Mouse (Mus musculus) neural tube, embryonic 13.5 days (tissue): ENCODE data around the gene Kmt2c. TPM values are rescaled to one million over a fixed set of nuclear protein-coding genes. Genes with fewer than 3 reads are reported as not detected.

ENCODE experiments used
- ATAC-seq: fragments of 200-750 bp; cut with Nextera tagmentation; 2 replicates; pipeline ENCODE4 v1.8.0; 2017; ENCODE audit warnings: low read depth, mild to moderate bottlenecking, moderate TSS enrichment, moderate library complexity
- H3K27ac ChIP-seq: fragments of 300-500 bp; sonication (generic); replicated peaks from 2 replicates; pipeline ENCODE4 v1.5.1; 2015; ENCODE audit warnings: moderate library complexity, mild to moderate bottlenecking, inconsistent platforms
- H3K27me3 ChIP-seq: fragments of 300-500 bp; sonication (generic); 2 replicates; pipeline ENCODE4 v1.6.1; 2015; ENCODE audit warnings: mild to moderate bottlenecking, inconsistent platforms
- H3K36me3 ChIP-seq: fragments of 300-500 bp; sonication (generic); 2 replicates; pipeline ENCODE4 v1.6.1; 2015; ENCODE audit warnings: mild to moderate bottlenecking, inconsistent platforms
- H3K4me1 ChIP-seq: fragments of 300-500 bp; sonication (generic); replicated peaks from 2 replicates; pipeline ENCODE4 v1.6.1; 2015; ENCODE audit warnings: inconsistent platforms
- H3K4me2 ChIP-seq: fragments of 300-500 bp; sonication (generic); 2 replicates; pipeline ENCODE4 v1.6.1; 2015; ENCODE audit warnings: inconsistent platforms, mild to moderate bottlenecking, moderate library complexity
- H3K4me3 ChIP-seq: fragments of 300-500 bp; sonication (generic); 2 replicates; pipeline ENCODE4 v1.5.1; 2015; ENCODE audit warnings: mild to moderate bottlenecking, inconsistent platforms
- H3K9ac ChIP-seq: fragments of 300-500 bp; sonication (generic); 2 replicates; pipeline ENCODE4 v1.6.1; 2015; ENCODE audit warnings: moderate library complexity, mild to moderate bottlenecking, inconsistent platforms
- H3K9me3 ChIP-seq: fragments of 300-500 bp; sonication (generic); 2 replicates; pipeline ENCODE4 v1.6.1; 2016; ENCODE audit warnings: inconsistent platforms
- WGBS: fragments of 180-500 bp; shearing (Covaris S2); methylation state at CpG from one replicate; pipeline ENCODE4 v1.1.7; 2015; 5-methylcytosine and 5-hydroxymethylcytosine counted together
- polyA plus RNA-seq: library from polyadenylated mRNA; unstranded; fragments of >200 nt; fragmentation: Nextera tagmentation; extraction: Ambion mirVana; gene quantifications from 2 replicates; pipeline ENCODE4 v1.2.1, GENCODE M21; 2015

The Kmt2c gene
- polyA plus RNA-seq, 1 experiment from 2014 or later: 16.8 TPM

- 96% methylated on average over 1 of the region's 1 CpGs for WGBS
- ATAC-seq: no peak
- H3K4me2 ChIP-seq: no peak overlapping the region
Measured at GRCm38 (mm10) chr5:25437508-25437907, 61.1 kb downstream of the Kmt2c start.

GRCm38 (mm10) chr5:25436081-25436480 is 62.5 kb downstream of the Kmt2c start:
- WGBS: 33% methylated on average over 3 of the region's 3 CpGs
- peak; percentile 40 for ATAC-seq

More at GRCm38 (mm10) chr5:25437508-25437907, 61.1 kb downstream of the Kmt2c start:
- Histone ChIP-seq H3K9ac (no peak overlapping the region), H3K4me3 (no peak overlapping the region), H3K4me1 (no peaks in the 10 kb centered on the region), H3K27me3 (no peaks in the 10 kb centered on the region), H3K36me3 (no peaks in the 10 kb centered on the region), H3K9me3 (no peaks in the 10 kb centered on the region), H3K27ac (no peak overlapping the region)

GRCm38 (mm10) chr5:25422576-25422975 is 76.0 kb downstream of the Kmt2c start:
- Histone ChIP-seq H3K36me3 (no peaks in the 10 kb centered on the region), H3K27ac (no peak overlapping the region), H3K9ac (no peak overlapping the region), H3K4me1 (no peaks in the 10 kb centered on the region), H3K4me2 (no peak overlapping the region), H3K9me3 (no peaks in the 10 kb centered on the region), H3K4me3 (no peak overlapping the region), H3K27me3 (no peaks in the 10 kb centered on the region)
- 76% methylated on average over 1 of the region's 1 CpGs for whole genome bisulfite sequencing
- ATAC-seq: no peak

More at GRCm38 (mm10) chr5:25436081-25436480, 62.5 kb downstream of the Kmt2c start:
- Histone ChIP-seq H3K27me3 (no peaks in the 10 kb centered on the region), H3K36me3 (no peaks in the 10 kb centered on the region), H3K9ac (no peak overlapping the region), H3K27ac (no peak overlapping the region), H3K9me3 (no peaks in the 10 kb centered on the region), H3K4me1 (no peaks in the 10 kb centered on the region), H3K4me2 (no peak overlapping the region), H3K4me3 (no peak overlapping the region)

- Histone ChIP-seq H3K4me3 (no peak overlapping the region), H3K4me2 (no peak overlapping the region), H3K27ac (no peak overlapping the region), H3K9ac (no peak overlapping the region), H3K9me3 (no peaks in the 10 kb centered on the region), H3K4me1 (no peaks in the 10 kb centered on the region), H3K27me3 (no peaks in the 10 kb centered on the region), H3K36me3 (no peaks in the 10 kb centered on the region)
- 31% methylated on average over 3 of the region's 3 CpGs for WGBS
- 0 out of 2 replicates have a peak, but pooled peaks have one; percentile 46 for ATAC-seq
Measured at GRCm38 (mm10) chr5:25420601-25421000, 78.0 kb downstream of the Kmt2c start.

- Histone ChIP-seq H3K4me3 (no peak overlapping the region), H3K36me3 (peaks cover 9% of the 10 kb centered on the region), H3K27me3 (no peaks in the 10 kb centered on the region), H3K4me1 (no peaks in the 10 kb centered on the region), H3K4me2 (no peak overlapping the region), H3K9ac (no peak overlapping the region), H3K27ac (no peak overlapping the region), H3K9me3 (no peaks in the 10 kb centered on the region)
- no peak for ATAC-seq
Measured at GRCm38 (mm10) chr5:25415382-25415781, 83.2 kb downstream of the Kmt2c start.

GRCm38 (mm10) chr5:25396727-25397126 is 101.9 kb downstream of the Kmt2c start:
- H3K27ac ChIP-seq: no peak overlapping the region
- no peaks in the 10 kb centered on the region for H3K27me3 ChIP-seq
- H3K4me3 ChIP-seq: no peak overlapping the region
- no peak for ATAC-seq
- H3K9me3 ChIP-seq: no peaks in the 10 kb centered on the region
- H3K9ac ChIP-seq: no peak overlapping the region
- WGBS: 94% methylated on average over 2 of the region's 2 CpGs
- H3K4me2 ChIP-seq: no peak overlapping the region
- peaks cover 18% of the 10 kb centered on the region for H3K36me3 ChIP-seq
- no peaks in the 10 kb centered on the region for H3K4me1 ChIP-seq

- H3K4me2 ChIP-seq: no peak overlapping the region
- H3K27me3 ChIP-seq: no peaks in the 10 kb centered on the region
- no peak overlapping the region for H3K9ac ChIP-seq
- H3K27ac ChIP-seq: no peak overlapping the region
- H3K4me1 ChIP-seq: no peaks in the 10 kb centered on the region
- no peaks in the 10 kb centered on the region for H3K9me3 ChIP-seq
- no peak overlapping the region for H3K4me3 ChIP-seq
- WGBS: 87% methylated on average over 2 of the region's 2 CpGs
- ATAC-seq: no peak
- peaks cover 6% of the 10 kb centered on the region; the same call in 1 of the 2 replicates for H3K36me3 ChIP-seq
Measured at GRCm38 (mm10) chr5:25392655-25393054, 105.9 kb downstream of the Kmt2c start.

- H3K4me1 ChIP-seq: no peaks in the 10 kb centered on the region
- no peak overlapping the region for H3K27ac ChIP-seq
- H3K9ac ChIP-seq: no peak overlapping the region
- H3K4me2 ChIP-seq: no peak overlapping the region
- no peak overlapping the region for H3K4me3 ChIP-seq
- no peaks in the 10 kb centered on the region for H3K27me3 ChIP-seq
- peaks cover 13% of the 10 kb centered on the region for H3K36me3 ChIP-seq
- H3K9me3 ChIP-seq: no peaks in the 10 kb centered on the region
- 81% methylated on average over 11 of the region's 11 CpGs for WGBS
- ATAC-seq: no peak
Measured at GRCm38 (mm10) chr5:25383581-25383980, 115.0 kb downstream of the Kmt2c start.

GRCm38 (mm10) chr5:25379188-25379587 is 119.4 kb downstream of the Kmt2c start:
- Histone ChIP-seq H3K27ac (no peak overlapping the region), H3K4me3 (no peak overlapping the region), H3K27me3 (no peaks in the 10 kb centered on the region), H3K9me3 (no peaks in the 10 kb centered on the region), H3K9ac (no peak overlapping the region), H3K4me1 (no peaks in the 10 kb centered on the region), H3K36me3 (peaks cover 7% of the 10 kb centered on the region), H3K4me2 (no peak overlapping the region)
- ATAC-seq: no peak

- Histone ChIP-seq H3K9ac (no peak overlapping the region), H3K9me3 (no peaks in the 10 kb centered on the region)
- WGBS: 95% methylated on average over 2 of the region's 2 CpGs
Measured at GRCm38 (mm10) chr5:25368420-25368819, 130.2 kb downstream of the Kmt2c start.

GRCm38 (mm10) chr5:25367126-25367525 is 131.5 kb downstream of the Kmt2c start:
- H3K9ac ChIP-seq: no peak overlapping the region
- H3K27me3 ChIP-seq: no peaks in the 10 kb centered on the region
- whole genome bisulfite sequencing: 97% methylated on average over 1 of the region's 1 CpGs
- no peak overlapping the region for H3K27ac ChIP-seq
- H3K9me3 ChIP-seq: no peaks in the 10 kb centered on the region
- H3K4me1 ChIP-seq: no peaks in the 10 kb centered on the region
- no peak overlapping the region for H3K4me3 ChIP-seq
- H3K4me2 ChIP-seq: no peak overlapping the region
- no peak for ATAC-seq
- H3K36me3 ChIP-seq: peaks cover 7% of the 10 kb centered on the region; the same call in 1 of the 2 replicates

More at GRCm38 (mm10) chr5:25368420-25368819, 130.2 kb downstream of the Kmt2c start:
- no peak overlapping the region for H3K27ac ChIP-seq
- no peak overlapping the region for H3K4me3 ChIP-seq
- ATAC-seq: no peak
- H3K4me2 ChIP-seq: no peak overlapping the region
- no peaks in the 10 kb centered on the region for H3K27me3 ChIP-seq
- no peaks in the 10 kb centered on the region for H3K4me1 ChIP-seq
- H3K36me3 ChIP-seq: peaks cover 8% of the 10 kb centered on the region

GRCm38 (mm10) chr5:25353509-25353908 is 145.1 kb downstream of the Kmt2c start:
- H3K4me1 ChIP-seq: no peaks in the 10 kb centered on the region
- no peak overlapping the region for H3K27ac ChIP-seq
- no peak overlapping the region for H3K4me2 ChIP-seq
- WGBS: 82% methylated on average over 2 of the region's 2 CpGs
- peaks cover 39% of the 10 kb centered on the region for H3K36me3 ChIP-seq
- H3K4me3 ChIP-seq: no peak overlapping the region
- no peak overlapping the region for H3K9ac ChIP-seq
- no peak for ATAC-seq
- H3K27me3 ChIP-seq: no peaks in the 10 kb centered on the region
- H3K9me3 ChIP-seq: no peaks in the 10 kb centered on the region

GRCm38 (mm10) chr5:25331322-25331721 is 167.3 kb downstream of the Kmt2c start:
- H3K4me3 ChIP-seq: no peak overlapping the region
- WGBS: 93% methylated on average over 2 of the region's 2 CpGs

More at GRCm38 (mm10) chr5:25331322-25331721, 167.3 kb downstream of the Kmt2c start:
- Histone ChIP-seq H3K9me3 (no peaks in the 10 kb centered on the region), H3K9ac (no peak overlapping the region), H3K36me3 (peaks cover 30% of the 10 kb centered on the region), H3K4me1 (no peaks in the 10 kb centered on the region), H3K4me2 (no peak overlapping the region), H3K27ac (no peak overlapping the region), H3K27me3 (no peaks in the 10 kb centered on the region)
- ATAC-seq: no peak
